Mouse (Mus musculus) lung, postnatal 0 days (tissue): Measurements from ENCODE around the gene Gm20219. TPM values are rescaled to one million over a fixed set of nuclear protein-coding genes. Genes with fewer than 3 reads are reported as not detected.
"Not testable (repeated sequence)": the region's sequence is repeated elsewhere in the genome, so short reads cannot be mapped to it uniquely, and the experiment has no call there.

Experiments
- ATAC-seq: fragments of 200-750 bp; cut with Nextera tagmentation; 2 replicates; pipeline ENCODE4 v1.8.0; 2017; ENCODE audit warnings: moderate library complexity
- DNase-seq: peaks from one replicate; pipeline ENCODE4 v3.0.0-alpha.2; 2016; ENCODE audit warnings: low spot score
- H3K27ac ChIP-seq: fragments of 300-500 bp; sonication (generic); 2 replicates; pipeline ENCODE4 v1.5.1; 2014; ENCODE audit warnings: antibody characterized with exemption, mild to moderate bottlenecking, low read length, mixed read lengths
- H3K27me3 ChIP-seq: fragments of 300-500 bp; sonication (generic); replicated peaks from 2 replicates; pipeline ENCODE4 v1.6.1; 2014; ENCODE audit warnings: low read length, mixed read lengths; ENCODE audit not compliant: insufficient read depth
- H3K36me3 ChIP-seq: fragments of 300-500 bp; sonication (generic); 2 replicates; pipeline ENCODE4 v1.6.1; 2014; ENCODE audit warnings: low read length, mixed read lengths; ENCODE audit not compliant: insufficient read depth
- H3K4me1 ChIP-seq: fragments of 300-500 bp; sonication (generic); 2 replicates; pipeline ENCODE4 v1.6.1; 2014; ENCODE audit warnings: antibody characterized with exemption, low read depth, low read length, mixed read lengths; ENCODE audit not compliant: insufficient read depth
- H3K4me2 ChIP-seq: fragments of 300-500 bp; sonication (generic); replicated peaks from 2 replicates; pipeline ENCODE4 v1.6.1; 2014; ENCODE audit warnings: low read depth, mild to moderate bottlenecking, low read length, moderate library complexity, mixed read lengths
- H3K4me3 ChIP-seq: fragments of 300-500 bp; sonication (generic); 2 replicates; pipeline ENCODE4 v1.5.1; 2014; ENCODE audit warnings: low read depth, low read length
- H3K9ac ChIP-seq: fragments of 300-500 bp; sonication (generic); replicated peaks from 2 replicates; pipeline ENCODE4 v1.6.1; 2014; ENCODE audit warnings: low read depth, mild to moderate bottlenecking
- H3K9me3 ChIP-seq: fragments of 300-500 bp; sonication (generic); 2 replicates; pipeline ENCODE4 v1.6.1; 2016; ENCODE audit warnings: low read length, mixed read lengths
- CTCF ChIP-seq: IDR thresholded peaks from 2 replicates; pipeline ENCODE4 v1.5.1; 2016; ENCODE audit warnings: antibody characterized with exemption, mild to moderate bottlenecking
- EP300 ChIP-seq: IDR thresholded peaks from 2 replicates; pipeline ENCODE4 v1.6.1; 2016; ENCODE audit warnings: antibody characterized with exemption, mild to moderate bottlenecking, control low read depth
- WGBS: fragments of 180-500 bp; shearing (Covaris S2); extraction: QIAGEN DNeasy Blood & Tissue Kit; methylation state at CpG from one replicate; pipeline ENCODE4 v1.1.7; 2014; 5-methylcytosine and 5-hydroxymethylcytosine counted together
- polyA plus RNA-seq: library from polyadenylated mRNA; unstranded; fragments of >200 nt; fragmentation: Nextera tagmentation; extraction: Ambion mirVana; gene quantifications from 2 replicates; pipeline ENCODE4 v1.2.1, GENCODE M21; 2015

The Gm20219 gene
- polyA plus RNA-seq, 1 experiment from 2014 or later: 3.5 TPM

DNA sequence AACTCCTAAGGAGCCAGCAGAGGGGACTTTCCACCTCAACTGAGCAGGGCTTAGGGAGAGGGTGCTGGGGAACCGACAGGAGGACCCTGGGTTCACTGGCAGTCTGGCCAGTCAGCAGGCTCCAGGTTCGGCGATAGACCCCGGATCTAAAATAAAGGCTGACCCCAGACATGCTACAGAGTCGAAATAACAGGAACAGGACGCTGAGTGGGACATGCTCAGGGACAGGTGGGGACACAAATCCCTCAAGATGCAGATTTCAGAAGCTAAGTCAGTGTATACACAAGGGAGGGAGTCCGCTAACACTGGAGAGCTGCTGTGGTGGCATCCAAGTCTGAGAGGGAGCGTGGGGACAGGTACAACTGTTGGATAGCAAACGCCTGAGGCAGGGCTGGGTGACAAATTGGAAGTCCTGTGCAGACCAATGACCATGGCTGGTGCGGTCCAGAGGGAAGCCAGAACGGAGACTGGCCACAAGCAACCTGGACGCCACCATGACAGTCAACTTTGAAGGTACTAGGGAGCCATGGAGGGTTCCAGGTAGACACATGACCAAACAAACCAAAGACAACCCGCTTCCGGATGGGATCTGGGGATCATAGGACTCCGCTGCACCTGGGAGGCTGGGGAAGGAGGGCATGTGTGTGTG lies 47.6 kb downstream of the Gm20219 start:
- Histone ChIP-seq H3K27ac (peak overlapping the region; percentile 55; the same call in 1 of the 2 replicates), H3K9ac (no peak overlapping the region), H3K27me3 (peaks cover 18% of the 10 kb centered on the region), H3K4me3 (peak overlapping the region; percentile 54; the same call in 1 of the 2 replicates), H3K36me3 (no peaks in the 10 kb centered on the region), H3K9me3 (no peaks in the 10 kb centered on the region), H3K4me1 (peaks cover 2% of the 10 kb centered on the region; the same call in 1 of the 2 replicates), H3K4me2 (peak overlapping the region; percentile 88)
- TF ChIP-seq EP300 (no peak), CTCF (no peak)
- ATAC-seq (no peak), DNase-seq (no peak)
- WGBS: 56% methylated on average over 15 of the region's 15 CpGs

DNA sequence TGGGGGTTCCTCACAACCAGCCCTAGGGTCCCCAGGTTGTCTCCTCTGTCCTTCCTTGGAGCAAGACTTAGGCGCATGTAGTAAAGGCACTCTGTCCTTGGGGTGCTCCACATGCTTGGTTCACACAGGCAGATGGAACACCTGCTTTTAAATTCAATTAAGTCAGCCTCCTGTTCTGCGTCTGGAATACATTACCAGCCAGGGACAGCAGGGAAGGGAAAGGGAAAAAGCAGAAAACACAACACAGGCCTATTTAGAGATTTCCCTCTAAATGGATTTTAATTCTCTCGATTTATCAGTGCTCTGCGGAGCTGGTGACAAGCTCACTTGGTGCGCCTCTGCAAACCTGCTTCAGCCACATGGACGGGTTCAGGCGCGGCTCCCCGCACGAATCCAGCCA lies 48.8 kb downstream of the Gm20219 start:
- 84% methylated on average over 10 of the region's 10 CpGs for WGBS
- H3K4me1 ChIP-seq: 0 out of 2 replicates have a peak, but pooled peaks cover 2% of the 10 kb centered on the region
- TF ChIP-seq EP300: no peak
- TF ChIP-seq CTCF: no peak
- DNase-seq: no peak
- H3K27ac ChIP-seq: no peak overlapping the region
- H3K27me3 ChIP-seq: peaks cover 7% of the 10 kb centered on the region
- no peak overlapping the region for H3K4me3 ChIP-seq
- no peak for ATAC-seq
- no peak overlapping the region for H3K9ac ChIP-seq
- no peaks in the 10 kb centered on the region for H3K9me3 ChIP-seq
- H3K4me2 ChIP-seq: no peak overlapping the region
- H3K36me3 ChIP-seq: no peaks in the 10 kb centered on the region

DNA sequence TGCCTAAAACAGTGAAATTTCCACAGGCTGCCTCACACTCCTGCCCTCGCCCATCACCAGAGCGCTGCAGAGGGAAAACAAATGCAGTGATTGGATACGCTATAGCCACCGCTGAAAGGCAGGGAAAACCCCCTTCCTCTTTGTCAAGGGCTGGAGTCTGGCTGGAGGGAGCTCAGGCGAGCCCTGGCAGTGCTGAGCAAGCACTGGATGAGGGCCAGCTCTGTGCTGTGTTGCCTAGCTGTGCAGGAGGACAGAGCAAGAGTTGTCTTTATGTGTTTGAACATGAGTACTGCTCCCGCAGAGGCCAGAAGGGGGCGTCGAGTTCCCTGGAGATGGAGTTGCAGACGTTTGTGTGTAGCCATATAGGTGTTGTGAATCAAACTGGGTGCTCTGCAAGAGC lies 51.7 kb downstream of the Gm20219 start:
- DNase-seq: peak; percentile 61
- ATAC-seq: peak; percentile 50
- no peaks in the 10 kb centered on the region for H3K9me3 ChIP-seq

DNA sequence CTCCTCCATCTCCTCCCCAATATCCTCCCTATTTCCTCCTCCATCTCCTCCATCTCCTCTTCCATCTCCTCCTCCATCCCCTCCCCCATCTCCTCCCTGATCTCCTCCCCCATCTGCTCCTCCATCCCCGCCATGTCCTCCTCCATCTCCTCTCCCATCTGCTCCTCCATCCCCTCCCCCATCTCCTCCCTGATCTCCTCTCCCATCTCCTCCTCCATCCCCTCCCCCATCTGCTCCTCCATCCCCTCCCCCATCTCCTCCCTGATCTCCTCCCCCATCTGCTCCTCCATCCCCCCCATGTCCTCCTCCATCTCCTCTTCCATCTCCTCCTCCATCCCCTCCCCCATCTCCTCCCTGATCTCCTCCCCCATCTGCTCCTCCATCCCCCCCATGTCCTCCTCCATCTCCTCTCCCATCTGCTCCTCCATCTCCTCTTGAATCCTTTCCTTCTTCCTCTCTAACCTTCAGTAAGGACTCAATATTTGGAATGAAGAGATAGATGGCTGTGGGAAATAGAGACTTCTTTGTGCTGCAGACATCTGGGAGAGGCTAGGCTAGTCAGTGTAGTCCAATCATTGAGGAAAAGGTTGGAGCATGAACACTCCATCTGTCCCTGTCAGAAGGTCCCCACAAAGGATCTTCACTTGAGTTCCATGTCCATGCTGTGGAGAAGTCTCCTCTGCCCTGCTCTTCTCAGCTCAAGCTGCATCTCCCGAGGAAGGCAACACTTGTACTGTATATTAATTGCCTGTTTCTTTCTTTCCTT lies 52.4 kb downstream of the Gm20219 start:
- not testable (repeated sequence) for H3K4me1 ChIP-seq, H3K9me3 ChIP-seq, DNase-seq, H3K27ac ChIP-seq, H3K36me3 ChIP-seq, H3K9ac ChIP-seq, H3K4me2 ChIP-seq, ATAC-seq, H3K4me3 ChIP-seq, H3K27me3 ChIP-seq
- 49% methylated on average over 2 of the region's 2 CpGs for WGBS

More for the DNA sequence above, 51.7 kb downstream of the Gm20219 start:
- Histone ChIP-seq H3K9ac (no peak overlapping the region), H3K36me3 (no peaks in the 10 kb centered on the region), H3K27me3 (no peaks in the 10 kb centered on the region), H3K27ac (no peak overlapping the region), H3K4me3 (no peak overlapping the region), H3K4me1 (no peaks in the 10 kb centered on the region), H3K4me2 (no peak overlapping the region)
- WGBS: 20% methylated on average over 9 of the region's 9 CpGs
- peak; percentile 40 for TF ChIP-seq CTCF
- no peak for TF ChIP-seq EP300

Other genes starting within 250 kb of the Gm20219 start
- gene Kdm4b, start 228.3 kb downstream of the Gm20219 start, polyA plus RNA-seq: 19.7 and 22.4 TPM in 2 replicates
- 25.6 and 29.6 TPM in 2 replicates for gene Ptprs, start 77.9 kb downstream of the Gm20219 start, polyA plus RNA-seq
- gene Znrf4, start 42.0 kb downstream of the Gm20219 start, polyA plus RNA-seq: not detected in 2 replicates
- 36.8 and 39.8 TPM in 2 replicates for gene Safb2, start 30.2 kb upstream of the Gm20219 start, polyA plus RNA-seq
- gene Safb, start 30.4 kb upstream of the Gm20219 start, polyA plus RNA-seq: 43.4 and 47.1 TPM in 2 replicates
- gene 2410015M20Rik, start 55.4 kb upstream of the Gm20219 start, polyA plus RNA-seq: 201 and 230 TPM in 2 replicates
- 1,643 and 1,764 TPM in 2 replicates for gene Rpl36, start 59.0 kb upstream of the Gm20219 start, polyA plus RNA-seq
- 23.4 and 24.2 TPM in 2 replicates for gene Lonp1, start 72.5 kb upstream of the Gm20219 start, polyA plus RNA-seq
- 0.12 and 0.32 TPM in 2 replicates for gene Catsperd, start 73.8 kb upstream of the Gm20219 start, polyA plus RNA-seq
- gene Ranbp3, start 118.9 kb upstream of the Gm20219 start, polyA plus RNA-seq: 42.6 and 44.8 TPM in 2 replicates
- gene Ndufa11, start 163.4 kb upstream of the Gm20219 start, polyA plus RNA-seq: 380 and 426 TPM in 2 replicates
- gene Vmac, start 163.6 kb upstream of the Gm20219 start, polyA plus RNA-seq: 17.2 and 17.5 TPM in 2 replicates
- 10.5 and 10.7 TPM in 2 replicates for gene Nrtn, start 203.1 kb upstream of the Gm20219 start, polyA plus RNA-seq
- gene Dus3l, start 210.4 kb upstream of the Gm20219 start, polyA plus RNA-seq: 26.3 and 29.7 TPM in 2 replicates
- gene Prr22, start 215.9 kb upstream of the Gm20219 start, polyA plus RNA-seq: 0.23 and 0.33 TPM in 2 replicates